Mouse (Mus musculus) intestine, postnatal 0 days (tissue): Measurements from ENCODE around the gene Ift20. TPM values are rescaled to one million over a fixed set of nuclear protein-coding genes. Genes with fewer than 3 reads are reported as not detected.
A peak's percentile ranks its signal among the peaks of the same experiment; 100 is the strongest.
"Not testable (repeated sequence)": the region's sequence is repeated elsewhere in the genome, so short reads cannot be mapped to it uniquely, and the experiment has no call there.

ENCODE experiments used
- ATAC-seq: fragments of 200-750 bp; cut with Nextera tagmentation; 2 replicates; pipeline ENCODE4 v1.8.0; 2017; ENCODE audit warnings: mild to moderate bottlenecking, moderate TSS enrichment, moderate library complexity
- H3K27ac ChIP-seq: fragments of 300-500 bp; sonication (generic); 2 replicates; pipeline ENCODE4 v1.5.1; 2014; ENCODE audit warnings: mild to moderate bottlenecking, low read depth, low read length, moderate library complexity
- H3K27me3 ChIP-seq: fragments of 300-500 bp; sonication (generic); replicated peaks from 2 replicates; pipeline ENCODE4 v1.6.1; 2014; ENCODE audit warnings: low read length, mixed read lengths; ENCODE audit not compliant: control insufficient read depth, insufficient read depth
- H3K36me3 ChIP-seq: fragments of 300-500 bp; sonication (generic); 2 replicates; pipeline ENCODE4 v1.6.1; 2014; ENCODE audit warnings: mild to moderate bottlenecking, moderate library complexity; ENCODE audit not compliant: control insufficient read depth, insufficient read depth
- H3K4me1 ChIP-seq: fragments of 300-500 bp; sonication (generic); replicated peaks from 2 replicates; pipeline ENCODE4 v1.6.1; 2014; ENCODE audit warnings: antibody characterized with exemption, low read length, mixed read lengths; ENCODE audit not compliant: control insufficient read depth, insufficient read depth
- H3K4me2 ChIP-seq: fragments of 300-500 bp; sonication (generic); replicated peaks from 2 replicates; pipeline ENCODE4 v1.6.1; 2014; ENCODE audit warnings: low read depth, mild to moderate bottlenecking, moderate library complexity
- H3K4me3 ChIP-seq: fragments of 300-500 bp; sonication (generic); 2 replicates; pipeline ENCODE4 v1.5.1; 2014; ENCODE audit warnings: low read depth, low read length
- H3K9ac ChIP-seq: fragments of 300-500 bp; sonication (generic); 2 replicates; pipeline ENCODE4 v1.6.1; 2014; ENCODE audit warnings: mild to moderate bottlenecking, low read depth, low read length
- H3K9me3 ChIP-seq: fragments of 300-500 bp; sonication (generic); 2 replicates; pipeline ENCODE4 v1.6.1; 2016; ENCODE audit warnings: mixed run types; ENCODE audit not compliant: control insufficient read depth
- CTCF ChIP-seq: sonication (generic); IDR thresholded peaks from 2 replicates; pipeline ENCODE4 v1.5.1; 2016; ENCODE audit warnings: low read depth, mild to moderate bottlenecking, control low read depth, antibody characterized with exemption, moderate library complexity
- WGBS: fragments of 180-500 bp; shearing (Covaris S2); extraction: QIAGEN DNeasy Blood & Tissue Kit; methylation state at CpG from one replicate; pipeline ENCODE4 v1.1.7; 2014; 5-methylcytosine and 5-hydroxymethylcytosine counted together
- polyA plus RNA-seq: library from polyadenylated mRNA; unstranded; fragments of >200 nt; fragmentation: Nextera tagmentation; extraction: Ambion mirVana; gene quantifications from 2 replicates; pipeline ENCODE4 v1.2.1, GENCODE M21; 2015

Ift20 gene
- polyA plus RNA-seq, 1 experiment from 2014 or later, result 221 TPM

DNA sequence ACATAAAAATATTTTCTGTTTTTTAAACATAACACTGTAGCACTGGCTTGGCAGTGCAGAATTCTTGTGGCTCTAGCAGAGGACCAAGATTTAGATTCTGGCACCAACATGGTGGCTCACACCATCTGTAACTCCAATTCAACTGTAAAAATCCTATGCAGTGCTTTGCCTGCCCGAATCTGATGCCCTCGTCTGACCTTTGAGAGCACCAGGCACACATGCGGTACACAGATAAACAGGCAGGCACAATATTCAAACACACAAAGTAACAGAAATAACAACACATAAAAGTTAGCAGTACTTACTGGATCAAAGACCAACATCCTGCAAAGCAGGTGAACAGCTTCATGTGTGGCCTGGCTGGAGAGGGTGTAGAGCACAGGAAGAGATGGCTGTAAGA lies 38.4 kb downstream of the Ift20 start:
- no peaks in the 10 kb centered on the region for H3K4me1 ChIP-seq
- 90% methylated on average over 3 of the region's 3 CpGs for WGBS
- no peak overlapping the region for H3K9ac ChIP-seq
- no peak overlapping the region for H3K4me3 ChIP-seq
- H3K36me3 ChIP-seq, result peaks cover 39% of the 10 kb centered on the region
- ATAC-seq, result no peak
- TF ChIP-seq CTCF, result no peak
- no peak overlapping the region for H3K27ac ChIP-seq
- no peaks in the 10 kb centered on the region for H3K9me3 ChIP-seq
- H3K4me2 ChIP-seq, result no peak overlapping the region
- H3K27me3 ChIP-seq, result no peaks in the 10 kb centered on the region

DNA sequence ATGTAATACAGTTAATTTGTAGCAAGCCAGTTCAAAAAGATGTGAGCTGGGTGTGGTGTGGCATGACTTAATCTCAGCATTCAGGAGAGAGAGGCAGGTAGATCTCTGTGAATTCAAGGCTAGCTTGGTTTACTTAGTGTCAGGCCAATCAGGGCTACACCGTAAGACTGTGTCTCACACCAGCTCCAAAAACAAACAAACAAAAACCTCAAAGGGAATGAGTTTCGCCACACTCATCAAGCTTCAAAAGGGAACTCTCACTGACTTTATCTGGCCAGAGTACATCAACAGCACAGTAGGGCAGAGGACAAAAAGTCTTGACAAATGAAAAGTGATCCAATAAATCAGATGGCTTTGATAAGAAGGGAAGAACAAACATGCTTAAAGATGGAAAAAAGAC lies 38.8 kb downstream of the Ift20 start:
- ATAC-seq, result no peak
- TF ChIP-seq CTCF, result no peak
- H3K27ac ChIP-seq, result no peak overlapping the region
- H3K4me3 ChIP-seq, result no peak overlapping the region
- no peaks in the 10 kb centered on the region for H3K9me3 ChIP-seq
- no peak overlapping the region for H3K4me2 ChIP-seq
- H3K36me3 ChIP-seq, result peaks cover 37% of the 10 kb centered on the region
- 40% methylated on average over 2 of the region's 2 CpGs for WGBS
- no peak overlapping the region for H3K9ac ChIP-seq
- H3K27me3 ChIP-seq, result no peaks in the 10 kb centered on the region
- no peaks in the 10 kb centered on the region for H3K4me1 ChIP-seq

DNA sequence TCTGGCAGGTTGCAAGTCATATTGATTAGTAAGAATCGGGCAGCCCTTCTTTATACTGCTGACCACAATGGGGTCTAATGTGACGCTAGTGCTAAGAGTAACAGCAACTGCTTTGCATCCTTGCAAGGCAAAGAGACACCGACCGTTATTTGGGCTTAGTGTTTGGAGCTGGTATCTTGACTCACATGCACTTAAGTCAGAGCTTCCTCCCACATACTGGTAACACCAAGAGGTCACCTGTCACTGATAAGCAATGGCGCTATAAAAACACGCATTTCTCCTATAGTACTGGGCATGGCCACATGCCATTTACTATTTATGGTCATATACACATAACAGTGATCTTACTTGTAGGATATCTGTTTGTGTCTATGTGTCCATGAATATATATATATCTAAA lies 46.7 kb downstream of the Ift20 start:
- Histone ChIP-seq H3K27ac (no peak overlapping the region), H3K4me3 (no peak overlapping the region), H3K4me1 (no peaks in the 10 kb centered on the region), H3K9ac (no peak overlapping the region), H3K4me2 (no peak overlapping the region), H3K9me3 (no peaks in the 10 kb centered on the region), H3K36me3 (peaks cover 35% of the 10 kb centered on the region), H3K27me3 (no peaks in the 10 kb centered on the region)
- 84% methylated on average over 6 of the region's 6 CpGs for WGBS
- no peak for TF ChIP-seq CTCF
- ATAC-seq, result no peak

DNA sequence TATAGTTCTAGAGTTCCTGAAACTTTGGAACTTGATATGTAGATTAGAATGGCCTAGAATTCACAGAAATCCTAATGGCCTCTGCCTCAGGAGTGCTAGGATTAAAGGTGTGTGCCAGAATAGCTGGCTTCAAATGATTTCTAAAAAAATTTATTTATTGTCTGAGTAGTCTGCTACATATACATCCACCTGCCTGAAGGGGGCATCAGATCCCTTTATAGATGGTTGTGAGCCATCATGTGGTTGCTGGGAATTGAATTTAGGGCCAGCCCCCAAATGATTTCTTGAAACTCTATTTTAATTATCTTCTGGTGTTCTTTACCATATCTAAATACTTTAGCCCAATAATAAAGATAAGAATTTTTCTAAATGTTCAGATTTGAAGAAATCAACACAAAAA lies 49.9 kb downstream of the Ift20 start:
- no peaks in the 10 kb centered on the region for H3K9me3 ChIP-seq
- no peaks in the 10 kb centered on the region for H3K27me3 ChIP-seq
- no peak overlapping the region for H3K4me3 ChIP-seq
- H3K27ac ChIP-seq, result no peak overlapping the region
- H3K9ac ChIP-seq, result no peak overlapping the region
- no peak for ATAC-seq
- H3K4me1 ChIP-seq, result no peaks in the 10 kb centered on the region
- peak; percentile 48 for TF ChIP-seq CTCF
- peaks cover 22% of the 10 kb centered on the region for H3K36me3 ChIP-seq
- no peak overlapping the region for H3K4me2 ChIP-seq

DNA sequence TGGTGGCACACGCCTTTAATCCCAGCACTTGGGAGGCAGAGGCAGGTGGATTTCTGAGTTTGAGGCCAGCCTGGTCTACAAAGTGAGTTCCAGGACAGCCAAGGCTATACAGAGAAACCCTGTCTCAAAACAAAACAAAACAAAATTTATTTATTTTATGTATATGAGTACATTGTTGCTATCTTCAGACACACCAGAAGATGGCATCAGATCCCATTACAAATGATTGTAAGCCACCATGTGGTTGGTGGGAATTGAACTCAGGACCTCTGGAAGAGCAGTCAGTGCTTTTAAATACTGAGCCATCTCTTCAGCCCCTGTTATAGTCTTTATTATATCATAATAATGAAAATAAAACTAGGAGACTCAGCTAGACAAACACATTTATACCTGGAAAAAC lies 51.5 kb downstream of the Ift20 start:
- WGBS, result 96% methylated on average over 1 of the region's 1 CpGs
- TF ChIP-seq CTCF, result peak; percentile 31; the same call in 1 of the 2 replicates

More for the DNA sequence above, 51.5 kb downstream of the Ift20 start:
- not testable (repeated sequence) for H3K9ac ChIP-seq, ATAC-seq, H3K9me3 ChIP-seq, H3K4me1 ChIP-seq, H3K27ac ChIP-seq, H3K4me3 ChIP-seq, H3K27me3 ChIP-seq, H3K4me2 ChIP-seq
- H3K36me3 ChIP-seq, result peaks cover 13% of the 10 kb centered on the region

Other genes starting within 250 kb of the Ift20 start
- gene BC030499, start 245.5 kb upstream of the Ift20 start, polyA plus RNA-seq, result 0.07 TPM in 1 of 2 replicates, not detected in the other
- gene Spag5, start 234.8 kb upstream of the Ift20 start, polyA plus RNA-seq, result 4.5 and 4.6 TPM in 2 replicates
- gene Aldoc, start 213.4 kb upstream of the Ift20 start, polyA plus RNA-seq, result 9.3 and 9.4 TPM in 2 replicates
- gene Pigs, start 207.9 kb upstream of the Ift20 start, polyA plus RNA-seq, result 58.6 and 60.8 TPM in 2 replicates
- gene Unc119, start 192.9 kb upstream of the Ift20 start, polyA plus RNA-seq, result 26.9 and 28.4 TPM in 2 replicates
- not detected in 2 replicates for gene Foxn1, start 149.8 kb upstream of the Ift20 start, polyA plus RNA-seq
- gene Slc13a2, start 114.1 kb upstream of the Ift20 start, polyA plus RNA-seq, result 31.4 and 36.6 TPM in 2 replicates
- gene Slc46a1, start 70.7 kb upstream of the Ift20 start, polyA plus RNA-seq, result 68.7 and 71.6 TPM in 2 replicates
- gene Sarm1, start 38.6 kb upstream of the Ift20 start, polyA plus RNA-seq, result 0.94 and 1.0 TPM in 2 replicates
- 0.85 and 1.2 TPM in 2 replicates for gene Vtn, start 37.3 kb upstream of the Ift20 start, polyA plus RNA-seq
- gene Sebox, start 32.9 kb upstream of the Ift20 start, polyA plus RNA-seq, result not detected in 2 replicates
- 49.2 and 51.2 TPM in 2 replicates for gene Tmem199, start 24.2 kb upstream of the Ift20 start, polyA plus RNA-seq
- 65.8 and 67.1 TPM in 2 replicates for gene Poldip2, start 24.2 kb upstream of the Ift20 start, polyA plus RNA-seq
- gene Tnfaip1, start within 50 bp of the Ift20 start, polyA plus RNA-seq, result 64.7 and 71.5 TPM in 2 replicates
- 83.9 and 86.9 TPM in 2 replicates for gene Tmem97, start 14.4 kb downstream of the Ift20 start, polyA plus RNA-seq
- gene Nlk, start 161.0 kb downstream of the Ift20 start, polyA plus RNA-seq, result 14.2 and 15.7 TPM in 2 replicates
- gene Ccnq, start 215.4 kb downstream of the Ift20 start, polyA plus RNA-seq, result 32.0 and 33.4 TPM in 2 replicates